Mouse (Mus musculus) bone marrow macrophage, adult 2 months (primary cell): Measurements from ENCODE around the gene Btbd9. TPM values are rescaled to one million over a fixed set of nuclear protein-coding genes. Genes with fewer than 3 reads are reported as not detected.

Source experiments
- H3K27ac ChIP-seq: 2 replicates; pipeline ENCODE4 v1.5.1; 2012; ENCODE audit warnings: low read depth, low read length; ENCODE audit not compliant: insufficient read depth
- H3K4me1 ChIP-seq: 2 replicates; pipeline ENCODE4 v1.6.1; 2012; ENCODE audit warnings: low read length; ENCODE audit not compliant: control insufficient read depth, insufficient read depth
- H3K4me3 ChIP-seq: 2 replicates; pipeline ENCODE4 v1.5.1; 2012; ENCODE audit warnings: mild to moderate bottlenecking, low read length, moderate library complexity; ENCODE audit not compliant: insufficient read depth
- CTCF ChIP-seq: IDR thresholded peaks from 2 replicates; pipeline ENCODE4 v1.5.1; 2012; ENCODE audit warnings: low read depth, mild to moderate bottlenecking, low read length, moderate library complexity
- POLR2A ChIP-seq: IDR thresholded peaks from 2 replicates; pipeline ENCODE4 v1.6.1; 2012; ENCODE audit warnings: mild to moderate bottlenecking, low read depth, low read length, borderline replicate concordance
- polyA plus RNA-seq: library from polyadenylated mRNA; stranded (reverse); fragments of >200 nt; gene quantifications from 2 replicates; pipeline ENCODE4 v1.2.4, GENCODE M21; 2012; ENCODE audit not compliant: missing spikeins, insufficient read depth, insufficient read length

The Btbd9 gene
- polyA plus RNA-seq, 1 experiment, result 22.9 TPM

- no peak overlapping the region for H3K4me3 ChIP-seq
- TF ChIP-seq POLR2A (no peak), CTCF (no peak)
- H3K4me1 ChIP-seq, result peaks cover 18% of the 10 kb centered on the region
- no peak overlapping the region for H3K27ac ChIP-seq
Observed at GRCm38 (mm10) chr17:30469511-30470076, 106.7 kb downstream of the Btbd9 start.

GRCm38 (mm10) chr17:30468368-30468767, 107.9 kb downstream of the Btbd9 start:
- Histone ChIP-seq H3K4me3 (no peak overlapping the region), H3K4me1 (peaks cover 19% of the 10 kb centered on the region), H3K27ac (no peak overlapping the region)
- TF ChIP-seq POLR2A (no peak), CTCF (no peak)

- no peak overlapping the region for H3K4me3 ChIP-seq
- peaks cover 19% of the 10 kb centered on the region for H3K4me1 ChIP-seq
- TF ChIP-seq CTCF (no peak), POLR2A (no peak)
- no peak overlapping the region for H3K27ac ChIP-seq
Observed at GRCm38 (mm10) chr17:30467566-30468213, 108.6 kb downstream of the Btbd9 start.

GRCm38 (mm10) chr17:30465060-30465762, 111.1 kb downstream of the Btbd9 start:
- Histone ChIP-seq H3K4me3 (no peak overlapping the region), H3K4me1 (peaks cover 14% of the 10 kb centered on the region), H3K27ac (no peak overlapping the region)
- TF ChIP-seq CTCF (no peak), POLR2A (no peak)

- Histone ChIP-seq H3K4me1 (peaks cover 14% of the 10 kb centered on the region), H3K4me3 (no peak overlapping the region), H3K27ac (no peak overlapping the region)
- TF ChIP-seq POLR2A (no peak), CTCF (no peak)
Observed at GRCm38 (mm10) chr17:30464240-30464745, 112.0 kb downstream of the Btbd9 start.

- Histone ChIP-seq H3K27ac (no peak overlapping the region), H3K4me1 (peaks cover 14% of the 10 kb centered on the region), H3K4me3 (no peak overlapping the region)
- no peak for TF ChIP-seq CTCF
- no peak for TF ChIP-seq POLR2A
Observed at GRCm38 (mm10) chr17:30460727-30461349, 115.5 kb downstream of the Btbd9 start.

- peaks cover 6% of the 10 kb centered on the region for H3K4me1 ChIP-seq
- no peak overlapping the region for H3K4me3 ChIP-seq
- TF ChIP-seq CTCF (no peak), POLR2A (no peak)
- H3K27ac ChIP-seq, result no peak overlapping the region
Observed at GRCm38 (mm10) chr17:30459706-30460105, 116.6 kb downstream of the Btbd9 start.

- H3K4me1 ChIP-seq, result no peaks in the 10 kb centered on the region
- H3K27ac ChIP-seq, result no peak overlapping the region
- H3K4me3 ChIP-seq, result no peak overlapping the region
- TF ChIP-seq CTCF (no peak), POLR2A (no peak)
Observed at GRCm38 (mm10) chr17:30458926-30459325, 117.4 kb downstream of the Btbd9 start.

GRCm38 (mm10) chr17:30458301-30458700, 118.0 kb downstream of the Btbd9 start:
- Histone ChIP-seq H3K27ac (no peak overlapping the region), H3K4me1 (no peaks in the 10 kb centered on the region), H3K4me3 (no peak overlapping the region)
- no peak for TF ChIP-seq CTCF
- no peak for TF ChIP-seq POLR2A
